Mouse (Mus musculus): ENCODE measurements around the gene Khk. TPM values are rescaled to one million over a fixed set of nuclear protein-coding genes. Genes with fewer than 3 reads are reported as not detected.
A peak's percentile ranks its signal among the peaks of the same experiment; 100 is the strongest.

The Khk gene
- total RNA-seq, 2 experiments from 2014 or later, result 37.5 to 64.9 TPM

GRCm38 (mm10) chr5:30969440-30969839 is 48.2 kb downstream of the Khk start:
- no peak for DNase-seq

GRCm38 (mm10) chr5:30974870-30975656 is 53.8 kb downstream of the Khk start:
- DNase-seq, result peak; percentile 79 to 84

Other genes starting within 250 kb of the Khk start
- gene Dpysl5, start 209.9 kb upstream of the Khk start, total RNA-seq (2021), result 1 to 10 TPM in 1 of 2 experiments, under 1 TPM in 1; 0.86 to 1.1 TPM
- 10 to 100 TPM; 48.9 to 52.2 TPM for gene Mapre3, start 106.8 kb upstream of the Khk start, total RNA-seq (2021)
- gene Tmem214, start 53.4 kb upstream of the Khk start, total RNA-seq (2021), result 10 to 100 TPM; 49.6 to 55.0 TPM
- 10 to 100 TPM in 1 of 2 experiments, 1 to 10 TPM in 1; 6.6 to 12.2 TPM for gene Agbl5, start 32.7 kb upstream of the Khk start, total RNA-seq (2021)
- gene Ost4, start 13.6 kb upstream of the Khk start, total RNA-seq (2021), result 100 to 1,000 TPM; 211 to 228 TPM
- gene Emilin1, start 8.0 kb upstream of the Khk start, total RNA-seq (2021), result 10 to 100 TPM; 49.8 to 56.0 TPM
- 1 to 10 TPM in 1 of 2 experiments, under 1 TPM in 1; 0.89 to 1.3 TPM for gene Cgref1, start 24.2 kb downstream of the Khk start, total RNA-seq (2021)
- 100 to 1,000 TPM; 121 to 157 TPM for gene Preb, start 38.9 kb downstream of the Khk start, total RNA-seq (2021)
- gene Tcf23, start 47.2 kb downstream of the Khk start, total RNA-seq (2021), result 1 to 10 TPM; 1.1 to 2.8 TPM
- 100 to 1,000 TPM; 106 to 128 TPM for gene Atraid, start 126.9 kb downstream of the Khk start, total RNA-seq (2021)
- gene Slc5a6, start 127.5 kb downstream of the Khk start, total RNA-seq (2021), result 10 to 100 TPM; 26.6 to 30.3 TPM
- gene Cad, start 133.3 kb downstream of the Khk start, total RNA-seq (2021), result 10 to 100 TPM; 22.9 to 29.7 TPM
- not detected for gene Dnajc5g, start 184.9 kb downstream of the Khk start, total RNA-seq (2021)
- not detected for gene Slc30a3, start 186.8 kb downstream of the Khk start, total RNA-seq (2021)
- gene Trim54, start 195.3 kb downstream of the Khk start, total RNA-seq (2021), result under 1 TPM in 1 of 2 experiments, not detected in 1; 0.20 TPM
- gene Ucn, start 217.4 kb downstream of the Khk start, total RNA-seq (2021), result not detected
- 10 to 100 TPM; 57.5 to 62.1 TPM for gene Mpv17, start 232.8 kb downstream of the Khk start, total RNA-seq (2021)